Mouse (Mus musculus): ENCODE results near the gene Trim31. TPM values are rescaled to one million over a fixed set of nuclear protein-coding genes. Genes with fewer than 3 reads are reported as not detected.

Trim31 gene
- total RNA-seq, 2 experiments from 2014 or later, result not detected

GRCm38 (mm10) chr17:36942391-36942790 lies 44.5 kb downstream of the Trim31 start:
- peak; percentile 1; the same call in 1 of the 2 replicates for ATAC-seq (replicated peaks; ENCODE audit: poor library complexity, severe bottlenecking)

- peak; percentile 36 for ATAC-seq (replicated peaks; ENCODE audit: poor library complexity, severe bottlenecking)
Measured at GRCm38 (mm10) chr17:36942791-36943471, 45.0 kb downstream of the Trim31 start, which contains the start of gene Rnf39. Gene Rnf39, plus strand, starts transcription at chr17:36942918.

GRCm38 (mm10) chr17:36943691-36944090 lies 45.8 kb downstream of the Trim31 start:
- no peak for ATAC-seq (replicated peaks; ENCODE audit: poor library complexity, severe bottlenecking)

- no peak for ATAC-seq (replicated peaks; ENCODE audit: poor library complexity, severe bottlenecking)
Measured at GRCm38 (mm10) chr17:36944121-36944775, 46.3 kb downstream of the Trim31 start.

- peak; percentile 17 for ATAC-seq (replicated peaks; ENCODE audit: poor library complexity, severe bottlenecking)
Measured at GRCm38 (mm10) chr17:36947051-36947819, 49.3 kb downstream of the Trim31 start.

GRCm38 (mm10) chr17:36948286-36948685 lies 50.4 kb downstream of the Trim31 start:
- ATAC-seq (replicated peaks; ENCODE audit: poor library complexity, severe bottlenecking), result no peak

- ATAC-seq (replicated peaks; ENCODE audit: poor library complexity, severe bottlenecking), result no peak
Measured at GRCm38 (mm10) chr17:36949265-36949664, 51.3 kb downstream of the Trim31 start.

GRCm38 (mm10) chr17:36950981-36951947 lies 53.3 kb downstream of the Trim31 start, which contains the start of gene Ppp1r11:
Gene Ppp1r11, minus strand, starts transcription at chr17:36951741.
- ATAC-seq (replicated peaks; ENCODE audit: poor library complexity, severe bottlenecking), result peak; percentile 93

- ATAC-seq (replicated peaks; ENCODE audit: poor library complexity, severe bottlenecking), result no peak
Measured at GRCm38 (mm10) chr17:36952631-36953030, 54.7 kb downstream of the Trim31 start.

GRCm38 (mm10) chr17:36953062-36953461 lies 55.1 kb downstream of the Trim31 start:
- no peak for ATAC-seq (replicated peaks; ENCODE audit: poor library complexity, severe bottlenecking)

GRCm38 (mm10) chr17:36957999-36958743 lies 60.3 kb downstream of the Trim31 start, which contains the start of the genes Znrd1 and Znrd1as:
Gene Znrd1, minus strand, starts transcription at chr17:36958559.
Gene Znrd1as, plus strand, starts transcription at chr17:36958592.
- ATAC-seq (replicated peaks; ENCODE audit: poor library complexity, severe bottlenecking), result peak; percentile 99

GRCm38 (mm10) chr17:36958884-36959283 lies 61.0 kb downstream of the Trim31 start:
- no peak for ATAC-seq (replicated peaks; ENCODE audit: poor library complexity, severe bottlenecking)

Other genes with a start within 250 kb of the Trim31 start
- not detected in 2 replicates for gene H2-M1, start 225.9 kb upstream of the Trim31 start, total RNA-seq (2014; fragmentation: Nextera tagmentation)
- not detected in 2 replicates for gene H2-M1, start 225.9 kb upstream of the Trim31 start, total RNA-seq (2017)
- not detected in 2 replicates for gene H2-M10.5, start 125.2 kb upstream of the Trim31 start, total RNA-seq (2014; fragmentation: Nextera tagmentation)
- not detected in 2 replicates for gene H2-M10.5, start 125.2 kb upstream of the Trim31 start, total RNA-seq (2017)
- gene H2-M10.6, start 85.9 kb upstream of the Trim31 start, total RNA-seq (2014; fragmentation: Nextera tagmentation), result not detected in 2 replicates
- not detected in 2 replicates for gene H2-M10.6, start 85.9 kb upstream of the Trim31 start, total RNA-seq (2017)
- 16.1 and 25.1 TPM in 2 replicates for gene Trim26, start 61.0 kb upstream of the Trim31 start, total RNA-seq (2014; fragmentation: Nextera tagmentation)
- 8.4 and 11.9 TPM in 2 replicates for gene Trim26, start 61.0 kb upstream of the Trim31 start, total RNA-seq (2017)
- gene Trim15, start 30.9 kb upstream of the Trim31 start, total RNA-seq (2014; fragmentation: Nextera tagmentation), result not detected in 2 replicates
- gene Trim15, start 30.9 kb upstream of the Trim31 start, total RNA-seq (2017), result not detected in 2 replicates
- gene Trim10, start 28.5 kb upstream of the Trim31 start, total RNA-seq (2014; fragmentation: Nextera tagmentation), result not detected in 2 replicates
- 0.39 TPM in 1 of 2 replicates, not detected in the other for gene Trim10, start 28.5 kb upstream of the Trim31 start, total RNA-seq (2017)
- gene Trim40, start 8.0 kb upstream of the Trim31 start, total RNA-seq (2014; fragmentation: Nextera tagmentation), result not detected in 2 replicates
- not detected in 2 replicates for gene Trim40, start 8.0 kb upstream of the Trim31 start, total RNA-seq (2017)
- not detected in 2 replicates for gene Rnf39, start 44.8 kb downstream of the Trim31 start, total RNA-seq (2014; fragmentation: Nextera tagmentation)
- not detected in 2 replicates for gene Rnf39, start 44.8 kb downstream of the Trim31 start, total RNA-seq (2017)
- 81.0 and 96.9 TPM in 2 replicates for gene Ppp1r11, start 53.6 kb downstream of the Trim31 start, total RNA-seq (2014; fragmentation: Nextera tagmentation)
- gene Ppp1r11, start 53.6 kb downstream of the Trim31 start, total RNA-seq (2017), result 91.6 and 110 TPM in 2 replicates
- gene Znrd1, start 60.4 kb downstream of the Trim31 start, total RNA-seq (2014; fragmentation: Nextera tagmentation), result 81.6 and 134 TPM in 2 replicates
- gene Znrd1, start 60.4 kb downstream of the Trim31 start, total RNA-seq (2017), result 25.6 and 35.4 TPM in 2 replicates
- 1.1 and 5.5 TPM in 2 replicates for gene Znrd1as, start 60.5 kb downstream of the Trim31 start, total RNA-seq (2014; fragmentation: Nextera tagmentation)
- 9.1 and 11.2 TPM in 2 replicates for gene Znrd1as, start 60.5 kb downstream of the Trim31 start, total RNA-seq (2017)
- not detected in 2 replicates for gene 2410137M14Rik, start 83.1 kb downstream of the Trim31 start, total RNA-seq (2014; fragmentation: Nextera tagmentation)
- not detected in 2 replicates for gene 2410137M14Rik, start 83.1 kb downstream of the Trim31 start, total RNA-seq (2017)
- not detected in 2 replicates for gene H2-M5, start 91.4 kb downstream of the Trim31 start, total RNA-seq (2014; fragmentation: Nextera tagmentation)
- gene H2-M5, start 91.4 kb downstream of the Trim31 start, total RNA-seq (2017), result not detected in 2 replicates
- 1.2 TPM in 1 of 2 replicates, not detected in the other for gene Zfp57, start 103.0 kb downstream of the Trim31 start, total RNA-seq (2014; fragmentation: Nextera tagmentation)
- gene Zfp57, start 103.0 kb downstream of the Trim31 start, total RNA-seq (2017), result 0.57 TPM in 1 of 2 replicates, not detected in the other
- gene Mog, start 125.3 kb downstream of the Trim31 start, total RNA-seq (2014; fragmentation: Nextera tagmentation), result not detected in 2 replicates
- not detected in 2 replicates for gene Mog, start 125.3 kb downstream of the Trim31 start, total RNA-seq (2017)
- 1.3 and 2.0 TPM in 2 replicates for gene Gabbr1, start 147.8 kb downstream of the Trim31 start, total RNA-seq (2014; fragmentation: Nextera tagmentation)
- 0.57 and 1.7 TPM in 2 replicates for gene Gabbr1, start 147.8 kb downstream of the Trim31 start, total RNA-seq (2017)
- not detected in 2 replicates for gene Olfr90, start 190.4 kb downstream of the Trim31 start, total RNA-seq (2014; fragmentation: Nextera tagmentation)
- gene Olfr90, start 190.4 kb downstream of the Trim31 start, total RNA-seq (2017), result not detected in 2 replicates
- gene Olfr91, start 200.2 kb downstream of the Trim31 start, total RNA-seq (2014; fragmentation: Nextera tagmentation), result not detected in 2 replicates
- gene Olfr91, start 200.2 kb downstream of the Trim31 start, total RNA-seq (2017), result not detected in 2 replicates
- gene Olfr92, start 222.0 kb downstream of the Trim31 start, total RNA-seq (2014; fragmentation: Nextera tagmentation), result not detected in 2 replicates
- not detected in 2 replicates for gene Olfr92, start 222.0 kb downstream of the Trim31 start, total RNA-seq (2017)

Data from granulocyte monocyte progenitor cell, adult 5-6 weeks (primary cell).